Mouse (Mus musculus): ENCODE results near the gene Cmtm5.
"Not testable (repeated sequence)": the region's sequence is repeated elsewhere in the genome, so short reads cannot be mapped to it uniquely, and the experiment has no call there.

The Cmtm5 gene

GRCm38 (mm10) chr14:54959197-54959596, 23.1 kb downstream of the Cmtm5 start:
- no peak for DNase-seq (ENCODE audit: low spot score)

- not testable (repeated sequence) for DNase-seq (ENCODE audit: low spot score)
Measured at GRCm38 (mm10) chr14:54959853-54960613, 24.0 kb downstream of the Cmtm5 start.

GRCm38 (mm10) chr14:54960769-54961168, 24.7 kb downstream of the Cmtm5 start:
- no peak for DNase-seq (ENCODE audit: low spot score)

GRCm38 (mm10) chr14:54961487-54961886, 25.4 kb downstream of the Cmtm5 start:
- no peak for DNase-seq (ENCODE audit: low spot score)

- no peak for DNase-seq (ENCODE audit: low spot score)
Measured at GRCm38 (mm10) chr14:54962714-54963113, 26.7 kb downstream of the Cmtm5 start.

GRCm38 (mm10) chr14:54963727-54964126, 27.7 kb downstream of the Cmtm5 start:
- DNase-seq (ENCODE audit: low spot score): no peak

- DNase-seq (ENCODE audit: low spot score): no peak
Measured at GRCm38 (mm10) chr14:54965044-54965443, 29.0 kb downstream of the Cmtm5 start.

GRCm38 (mm10) chr14:54965631-54966030, 29.6 kb downstream of the Cmtm5 start:
- DNase-seq (ENCODE audit: low spot score): no peak

GRCm38 (mm10) chr14:54966320-54966977, 30.4 kb downstream of the Cmtm5 start, which contains the start of gene Myh6:
Gene Myh6, minus strand, starts transcription at chr14:54966927.
- DNase-seq (ENCODE audit: low spot score): no peak

- no peak for DNase-seq (ENCODE audit: low spot score)
Measured at GRCm38 (mm10) chr14:54967874-54968273, 31.8 kb downstream of the Cmtm5 start.

GRCm38 (mm10) chr14:54968344-54968743, 32.3 kb downstream of the Cmtm5 start:
- no peak for DNase-seq (ENCODE audit: low spot score)

GRCm38 (mm10) chr14:54972786-54973185, 36.7 kb downstream of the Cmtm5 start:
- DNase-seq (ENCODE audit: low spot score): not testable (repeated sequence)

GRCm38 (mm10) chr14:54974068-54974791, 38.2 kb downstream of the Cmtm5 start:
- DNase-seq (ENCODE audit: low spot score): no peak

GRCm38 (mm10) chr14:54976633-54977032, 40.6 kb downstream of the Cmtm5 start, which contains the start of gene Gm17428:
Gene Gm17428, plus strand, starts transcription at chr14:54976933.
- DNase-seq (ENCODE audit: low spot score): no peak

GRCm38 (mm10) chr14:54978664-54979063, 42.6 kb downstream of the Cmtm5 start:
- DNase-seq (ENCODE audit: low spot score): no peak

- DNase-seq (ENCODE audit: low spot score): no peak
Measured at GRCm38 (mm10) chr14:54981934-54982333, 45.9 kb downstream of the Cmtm5 start.

GRCm38 (mm10) chr14:54988350-54988874, 52.4 kb downstream of the Cmtm5 start:
- DNase-seq (ENCODE audit: low spot score): not testable (repeated sequence)
